Comparison of ENCODE assay signal across 35 mouse cellular contexts in the genomic region with DNA sequence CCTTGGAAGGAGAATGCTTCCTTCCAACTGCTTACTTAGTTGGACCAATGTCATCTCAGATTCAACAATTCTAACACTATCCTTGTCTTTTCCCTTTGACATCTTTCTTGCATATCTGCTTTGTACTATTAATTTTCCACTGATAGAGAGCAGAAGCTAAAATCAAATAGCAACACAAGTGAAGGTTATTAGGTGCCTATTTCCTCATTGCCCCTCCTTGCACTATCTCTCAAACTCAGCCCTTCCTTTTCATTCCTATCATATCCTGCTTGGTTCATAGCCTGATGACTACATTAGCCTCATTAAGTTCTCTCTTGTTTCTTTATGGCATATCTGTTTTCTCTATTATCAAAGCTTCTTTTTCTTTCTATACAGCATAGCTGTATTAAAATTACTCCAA. TPM values are rescaled to one million over a fixed set of nuclear protein-coding genes. Genes with fewer than 3 reads are reported as not detected.
A peak's percentile ranks its signal among the peaks of the same experiment; 100 is the strongest.
DNase-seq lines count a peak whose midpoint lies in the region; ATAC-seq and TF ChIP-seq lines count a peak whose summit lies in the region.
"Had no signal": no experiment of that assay in that cellular context is flagged by ENCODE, and none has a peak within 500 bp of the region (broad histone marks: within the 10 kb centered on the region; RNA-seq: fewer than 3 reads in every experiment).

No protein-coding gene starts in this region.

- peaks cover 6% of the 10 kb centered on the region for H3K36me3 ChIP-seq in spleen, adult 2 months (ENCODE audit: control insufficient read depth, insufficient read depth, low read length)
- H3K36me3 ChIP-seq: forebrain, embryonic 10.5 days; heart, embryonic 10.5 days; heart, embryonic 13.5 days had no signal

- no peaks in the 10 kb centered on the region for H3K27me3 ChIP-seq in spleen, adult 2 months (ENCODE audit: control insufficient read depth, insufficient read depth, low read length)
- H3K27me3 ChIP-seq: forebrain, embryonic 13.5 days; heart, embryonic 13.5 days had no signal

- H3K27ac ChIP-seq in spleen, adult 2 months (ENCODE audit: insufficient read depth, low read length) = peak overlapping the region; percentile 29; the same call in 1 of the 2 replicates
- peak overlapping the region; percentile 48 for H3K27ac ChIP-seq in bone marrow macrophage, adult 2 months (ENCODE audit: insufficient read depth, low read depth, low read length)
- H3K27ac ChIP-seq: forebrain, embryonic 10.5 days; forebrain, embryonic 13.5 days; heart, adult 2 months; heart, embryonic 10.5 days; heart, embryonic 13.5 days; hindbrain, embryonic 14.5 days; hindbrain, postnatal 0 days had no signal

- peak; percentile 22; the same call in 1 of the 2 replicates for ATAC-seq in megakaryocyte progenitor cell, adult 5-6 weeks (replicated peaks; ENCODE audit: poor library complexity)
- ATAC-seq: CD4-positive, CD25-positive, alpha-beta regulatory T cell, adult 4 months; forebrain, embryonic 13.5 days; forebrain, embryonic 16.5 days; hindbrain, postnatal 0 days; inflammation-experienced regulatory T-cells, adult 6 months; Patski had no signal

- H3K4me3 ChIP-seq in spleen, adult 2 months (ENCODE audit: extremely low read depth, insufficient read depth, insufficient read length) = no peak overlapping the region
- no peak overlapping the region for H3K4me3 ChIP-seq in bone marrow macrophage, adult 2 months (ENCODE audit: insufficient read depth, low read length)
- H3K4me3 ChIP-seq: forebrain, embryonic 10.5 days; forebrain, embryonic 13.5 days; heart, adult 2 months; heart, embryonic 10.5 days; heart, embryonic 13.5 days had no signal

- peaks cover 21% of the 10 kb centered on the region for H3K4me1 ChIP-seq in spleen, adult 2 months (ENCODE audit: control insufficient read depth, insufficient read depth, insufficient read length)
- H3K4me1 ChIP-seq in bone marrow macrophage, adult 2 months (ENCODE audit: control insufficient read depth, insufficient read depth, low read length) = peaks cover 65% of the 10 kb centered on the region
- H3K4me1 ChIP-seq: forebrain, embryonic 10.5 days; forebrain, embryonic 13.5 days; heart, embryonic 10.5 days; heart, embryonic 13.5 days had no signal

- DNase-seq in spleen, adult 2 months (ENCODE audit: low read depth in 1 of 2, low spot score in 2 of 2) = no peak
- DNase-seq in spleen, postnatal 4 days (ENCODE audit: low spot score in 2 of 2) = no peak
- DNase-seq in left cerebral cortex, adult 18-20 months (ENCODE audit: low spot score in 2 of 2) = no peak
- no peak for DNase-seq in embryo, embryonic 9.5 days (ENCODE audit: extremely low spot score)
- no peak for DNase-seq in testis, postnatal 14 days (ENCODE audit: low spot score)
- DNase-seq: adrenal gland, adult 2 months; adrenal gland, postnatal 14 days; cerebellum, adult 11-12 months; cerebellum, adult 9-11 months; cerebellum, postnatal 25 days; embryo, embryonic 11 days; gastrocnemius, postnatal 10 days; gastrocnemius, postnatal 36 days; heart, adult 2 months; heart, postnatal 14 days; heart, postnatal 4 days had no signal

- TF ChIP-seq CTCF in spleen, adult 2 months (IDR thresholded peaks at IDR 0.05; ENCODE audit: extremely low read depth, insufficient read depth, insufficient read length, insufficient replicate concordance) = no peak
- no peak for TF ChIP-seq CTCF in bone marrow macrophage, adult 2 months (IDR thresholded peaks at IDR 0.05; ENCODE audit: low read depth, low read length)

- TF ChIP-seq POLR2A in spleen, adult 2 months (IDR thresholded peaks at IDR 0.05; ENCODE audit: low read depth, low read length) = no peak
- no peak for TF ChIP-seq POLR2A in bone marrow macrophage, adult 2 months (IDR thresholded peaks at IDR 0.05; ENCODE audit: borderline replicate concordance, low read depth, low read length)

RNA-seq across cellular contexts. Expression of a gene that starts 8.7 kb away (rescaled TPM):
- 8.4 and 10.9 TPM in 2 replicates for polyA plus RNA-seq in spleen, adult 2 months (2012; rRNA removed)
- polyA plus RNA-seq in bone marrow macrophage, adult 2 months (2012; ENCODE audit: insufficient read depth, insufficient read length, missing spikeins) = 352 and 384 TPM in 2 replicates
- 34.0 and 36.0 TPM in 2 replicates for total RNA-seq in megakaryocyte progenitor cell, adult 5-6 weeks (2015)
- 47.9 and 55.2 TPM in 2 replicates for total RNA-seq in megakaryocyte progenitor cell, adult 5-6 weeks (2017)
- 1 to 10 TPM; 1.9 to 2.6 TPM for total RNA-seq in left cerebral cortex, adult 18-20 months (2021)
- polyA plus RNA-seq: C2C12 had no signal

RNA-seq across cellular contexts. Expression of a gene that starts 47.3 kb away (rescaled TPM):
- polyA plus RNA-seq in spleen, adult 2 months (2012; rRNA removed) = 2.1 and 3.7 TPM in 2 replicates
- 32.2 and 33.8 TPM in 2 replicates for polyA plus RNA-seq in bone marrow macrophage, adult 2 months (2012; ENCODE audit: insufficient read depth, insufficient read length, missing spikeins)
- total RNA-seq in megakaryocyte progenitor cell, adult 5-6 weeks (2015) = 1.6 and 2.5 TPM in 2 replicates
- 1.6 and 2.4 TPM in 2 replicates for total RNA-seq in megakaryocyte progenitor cell, adult 5-6 weeks (2017)
- total RNA-seq in left cerebral cortex, adult 18-20 months (2021) = under 1 TPM in 1 of 2 experiments, not detected in 1; 0.12 TPM
- total RNA-seq: gastrocnemius, adult 18-20 months; gastrocnemius, postnatal 36 days; hindbrain, postnatal 0 days had no signal
- polyA plus RNA-seq: brain, embryonic 14.5 days; C2C12; embryonic facial prominence, embryonic 11.5 days; embryonic facial prominence, embryonic 14.5 days; forebrain, embryonic 10.5 days; forebrain, embryonic 13.5 days; forebrain, embryonic 16.5 days; heart, embryonic 10.5 days; heart, embryonic 13.5 days; heart, embryonic 16.5 days; hindbrain, embryonic 11.5 days; hindbrain, embryonic 14.5 days; hindbrain, postnatal 0 days; Patski had no signal

Comparison
In these comparisons a context has a peak if more than half of its experiments do, and no peak if none do; other contexts are left out.
1. RNA of a gene that starts 8.7 kb away (total RNA-seq): 34.0 to 55.2 TPM in megakaryocyte progenitor cell, adult 5-6 weeks; 1.9 to 2.6 TPM in left cerebral cortex, adult 18-20 months; every median in the first group is over 4 times any median in the second.